Mouse (Mus musculus) C2C12 (cell line): ENCODE results near the gene Wwtr1.

Experiments used
- CEBPB ChIP-seq: IDR thresholded peaks from one replicate; pipeline ENCODE4 v1.6.1; 2011; ENCODE audit warnings: low read depth, mild to moderate bottlenecking, control low read depth, moderate library complexity
- CTCF ChIP-seq: IDR thresholded peaks from one replicate; pipeline ENCODE4 v1.5.1; 2011; ENCODE audit not compliant: control insufficient read depth, insufficient read depth, insufficient read length
- FOSL1 ChIP-seq: IDR thresholded peaks from one replicate; pipeline ENCODE4 v1.8.0; 2011; ENCODE audit warnings: mild to moderate bottlenecking, low read length; ENCODE audit not compliant: poor library complexity, insufficient read depth, severe bottlenecking
- MAX ChIP-seq: IDR thresholded peaks from one replicate; pipeline ENCODE4 v1.6.1; 2011; ENCODE audit warnings: mild to moderate bottlenecking, control low read depth
- MYOD1 ChIP-seq: IDR thresholded peaks from one replicate; pipeline ENCODE4 v1.6.1; 2011; ENCODE audit warnings: low read depth; ENCODE audit not compliant: control insufficient read depth, insufficient read length
- MYOG ChIP-seq: IDR thresholded peaks from one replicate; pipeline ENCODE4 v1.6.1; 2011; ENCODE audit not compliant: control insufficient read depth, insufficient read length; ENCODE audit errors: extremely low read depth
- USF1 ChIP-seq: IDR thresholded peaks from one replicate; pipeline ENCODE4 v1.6.1; 2011; ENCODE audit warnings: low read depth, mild to moderate bottlenecking, control low read depth, moderate library complexity

DNA sequence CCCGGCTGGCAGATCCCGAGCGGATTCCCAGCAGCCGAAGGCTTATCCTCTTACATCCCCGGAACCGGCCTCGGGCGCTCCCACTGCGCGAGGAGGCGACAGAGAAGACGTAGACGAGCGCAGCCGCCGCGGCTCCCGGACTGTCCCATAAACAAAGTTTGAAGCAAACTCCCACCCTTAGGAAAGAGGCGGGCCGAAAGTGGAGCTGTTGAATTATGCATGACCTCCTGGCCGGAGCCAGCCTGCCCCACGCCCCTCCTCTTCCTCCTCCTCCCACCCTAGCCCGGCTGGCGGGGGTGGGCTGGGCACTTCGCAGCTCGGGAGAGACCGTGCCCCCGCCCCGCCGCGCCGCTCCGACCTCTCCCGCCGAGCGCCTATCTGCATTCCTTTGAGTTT is at the start of gene Wwtr1:
- TF ChIP-seq MYOD1, result no peak
- no peak for TF ChIP-seq USF1
- no peak for TF ChIP-seq CTCF
- TF ChIP-seq FOSL1, result no peak
- TF ChIP-seq CEBPB, result no peak
- peak; percentile 17 for TF ChIP-seq MAX
- TF ChIP-seq MYOG, result no peak
